Mouse (Mus musculus): ENCODE results near the gene Rnf214.

DNA sequence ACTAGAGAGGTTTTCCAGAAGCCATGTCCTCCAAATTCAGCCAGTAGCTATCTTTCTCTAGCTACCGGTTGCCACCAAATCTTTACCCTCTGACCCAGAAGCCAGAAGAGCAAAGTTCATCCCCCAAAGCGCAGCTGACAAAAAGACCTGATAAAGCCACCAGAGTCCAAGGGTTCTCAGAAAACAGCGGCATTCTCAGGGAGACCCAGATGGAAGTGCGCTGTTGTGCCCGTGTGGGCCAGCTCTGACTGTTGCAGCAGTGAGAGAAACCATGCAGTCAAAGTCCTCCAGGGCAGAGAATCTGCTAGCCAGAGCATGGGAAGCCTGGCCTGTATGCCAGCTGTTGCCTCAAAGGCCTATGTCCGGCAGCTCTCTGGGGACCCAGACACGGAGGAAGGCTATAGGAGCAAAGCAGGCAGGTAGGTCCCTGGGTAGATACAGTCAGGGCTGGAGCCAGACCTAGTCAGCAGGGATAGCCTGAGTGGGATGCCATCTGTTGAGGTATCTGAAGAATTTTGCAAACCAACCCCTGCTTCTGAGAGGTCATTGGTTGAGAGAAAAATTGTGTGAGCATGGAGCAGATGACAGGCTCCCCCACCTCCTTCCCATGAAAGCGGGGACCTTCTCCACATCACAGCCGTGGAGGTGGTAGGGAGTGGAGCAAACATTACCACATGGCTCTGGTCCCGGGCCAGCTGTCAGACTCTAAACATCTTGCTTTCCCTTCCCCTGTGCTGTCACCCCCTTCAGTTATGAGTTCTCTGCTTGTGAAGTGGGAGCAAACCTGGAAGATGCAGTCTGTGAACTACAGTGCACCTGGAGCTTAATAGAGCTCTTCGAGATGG is 26.1 kb upstream of the Rnf214 start:
- TF ChIP-seq CTCF (conservative IDR thresholded peaks at IDR 0.05; ENCODE audit: low read length), result no peak
- TF ChIP-seq POU5F1 (IDR thresholded peaks at IDR 0.05; ENCODE audit: borderline replicate concordance, low read length), result no peak
- no peak for TF ChIP-seq NANOG (IDR thresholded peaks at IDR 0.05; ENCODE audit: borderline replicate concordance, low read length)

Data from E14TG2a.4 (cell line).